Mouse (Mus musculus) kidney, postnatal 0 days (tissue): ENCODE data around the gene Muc13. TPM values are rescaled to one million over a fixed set of nuclear protein-coding genes. Genes with fewer than 3 reads are reported as not detected.

Experiments used
- ATAC-seq: fragments of 200-750 bp; cut with Nextera tagmentation; replicated peaks from 2 replicates; pipeline ENCODE4 v1.8.0; 2017; ENCODE audit warnings: low read depth, moderate number of reproducible peaks, moderate TSS enrichment, moderate library complexity; ENCODE audit not compliant: low FRiP score
- DNase-seq: peaks from one replicate; pipeline ENCODE4 v3.0.0-alpha.2; 2016; ENCODE audit warnings: low spot score
- H3K27ac ChIP-seq: fragments of 300-500 bp; sonication (generic); 2 replicates; pipeline ENCODE4 v1.5.1; 2014; ENCODE audit warnings: mild to moderate bottlenecking
- H3K27me3 ChIP-seq: fragments of 300-500 bp; sonication (generic); 2 replicates; pipeline ENCODE4 v1.6.1; 2014; ENCODE audit warnings: low read length, mixed read lengths; ENCODE audit not compliant: insufficient read depth
- H3K36me3 ChIP-seq: fragments of 300-500 bp; sonication (generic); 2 replicates; pipeline ENCODE4 v1.6.1; 2014; ENCODE audit warnings: low read length, mixed read lengths; ENCODE audit not compliant: insufficient read depth
- H3K4me1 ChIP-seq: fragments of 300-500 bp; sonication (generic); replicated peaks from 2 replicates; pipeline ENCODE4 v1.6.1; 2014; ENCODE audit warnings: antibody characterized with exemption, low read length, mixed read lengths; ENCODE audit not compliant: insufficient read depth
- H3K4me2 ChIP-seq: fragments of 300-500 bp; sonication (generic); 2 replicates; pipeline ENCODE4 v1.6.1; 2014; ENCODE audit warnings: mild to moderate bottlenecking, low read length, moderate library complexity, mixed read lengths
- H3K4me3 ChIP-seq: fragments of 300-500 bp; sonication (generic); replicated peaks from 2 replicates; pipeline ENCODE4 v1.5.1; 2014; ENCODE audit warnings: low read depth, low read length
- H3K9ac ChIP-seq: fragments of 300-500 bp; sonication (generic); 2 replicates; pipeline ENCODE4 v1.6.1; 2014; ENCODE audit warnings: low read depth, low read length
- H3K9me3 ChIP-seq: fragments of 300-500 bp; sonication (generic); replicated peaks from 2 replicates; pipeline ENCODE4 v1.6.1; 2016; ENCODE audit warnings: low read length, inconsistent platforms, mixed read lengths
- CTCF ChIP-seq: IDR thresholded peaks from 2 replicates; pipeline ENCODE4 v1.5.1; 2016; ENCODE audit warnings: antibody characterized with exemption, low read depth, mild to moderate bottlenecking, moderate library complexity
- WGBS: fragments of 180-500 bp; shearing (Covaris S2); extraction: QIAGEN DNeasy Blood & Tissue Kit; methylation state at CpG from one replicate; pipeline ENCODE4 v1.1.7; 2014; 5-methylcytosine and 5-hydroxymethylcytosine counted together
- polyA plus RNA-seq: library from polyadenylated mRNA; unstranded; fragments of >200 nt; fragmentation: Nextera tagmentation; extraction: Ambion mirVana; gene quantifications from 2 replicates; pipeline ENCODE4 v1.2.1, GENCODE M21; 2015

Gene Muc13
- polyA plus RNA-seq, 1 experiment from 2014 or later = not detected

GRCm38 (mm10) chr16:33766309-33766708 is 27.5 kb upstream of the Muc13 start:
- Histone ChIP-seq H3K9ac (no peak overlapping the region), H3K27ac (no peak overlapping the region), H3K9me3 (no peaks in the 10 kb centered on the region), H3K4me3 (no peak overlapping the region), H3K4me2 (no peak overlapping the region), H3K36me3 (0 out of 2 replicates have a peak, but pooled peaks cover 6% of the 10 kb centered on the region), H3K27me3 (no peaks in the 10 kb centered on the region), H3K4me1 (no peaks in the 10 kb centered on the region)
- ATAC-seq (no peak), DNase-seq (no peak)
- no peak for TF ChIP-seq CTCF
- 80% methylated on average over 12 of the region's 12 CpGs for WGBS

- Histone ChIP-seq H3K36me3 (0 out of 2 replicates have a peak, but pooled peaks cover 6% of the 10 kb centered on the region), H3K27me3 (no peaks in the 10 kb centered on the region), H3K4me1 (no peaks in the 10 kb centered on the region), H3K9me3 (no peaks in the 10 kb centered on the region), H3K9ac (no peak overlapping the region), H3K4me3 (no peak overlapping the region), H3K4me2 (no peak overlapping the region), H3K27ac (no peak overlapping the region)
- TF ChIP-seq CTCF = no peak
- ATAC-seq (no peak), DNase-seq (no peak)
- WGBS = 72% methylated on average over 15 of the region's 15 CpGs
These were observed 27.1 kb upstream of the Muc13 start for GRCm38 (mm10) chr16:33766757-33767156.

DNA sequence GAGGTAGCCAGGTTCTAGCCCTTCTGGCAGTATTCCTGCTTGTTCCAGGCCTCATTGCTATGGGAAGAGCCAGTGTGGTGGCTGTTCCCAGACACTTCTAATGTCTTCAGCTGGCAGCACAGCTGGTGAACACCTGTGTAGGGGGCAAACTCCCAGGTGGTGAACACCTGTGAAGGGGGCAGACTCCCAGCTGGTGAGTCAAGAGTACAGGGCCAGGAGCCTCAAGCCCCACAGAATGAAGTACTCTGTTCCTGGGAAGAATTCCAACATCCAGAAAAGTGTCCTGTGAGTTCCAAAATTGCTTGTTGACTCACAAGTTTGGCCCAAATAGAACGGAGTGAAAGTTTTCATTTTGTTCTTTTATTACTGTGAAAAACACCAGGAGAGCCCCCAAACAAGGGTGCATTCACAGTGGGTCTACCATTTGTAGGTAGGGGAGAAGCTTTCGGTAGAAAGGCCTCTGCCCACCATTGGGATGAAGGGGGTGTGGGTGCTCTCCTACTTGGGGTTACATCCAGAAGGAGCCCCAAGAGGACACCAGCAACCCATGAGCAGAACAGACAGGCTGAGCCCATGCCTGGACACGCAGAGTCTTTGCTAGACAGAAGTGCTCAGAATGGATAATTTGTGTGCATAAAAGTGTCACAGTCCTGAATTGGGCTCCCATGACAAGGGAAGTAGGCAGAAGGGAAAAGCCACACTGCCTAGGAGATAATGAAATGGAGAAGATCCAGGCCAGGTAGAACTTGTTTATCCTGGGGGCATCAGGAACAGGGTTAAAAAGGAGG is 25.2 kb upstream of the Muc13 start:
- no peak for TF ChIP-seq CTCF
- H3K9ac ChIP-seq = no peak overlapping the region

DNA sequence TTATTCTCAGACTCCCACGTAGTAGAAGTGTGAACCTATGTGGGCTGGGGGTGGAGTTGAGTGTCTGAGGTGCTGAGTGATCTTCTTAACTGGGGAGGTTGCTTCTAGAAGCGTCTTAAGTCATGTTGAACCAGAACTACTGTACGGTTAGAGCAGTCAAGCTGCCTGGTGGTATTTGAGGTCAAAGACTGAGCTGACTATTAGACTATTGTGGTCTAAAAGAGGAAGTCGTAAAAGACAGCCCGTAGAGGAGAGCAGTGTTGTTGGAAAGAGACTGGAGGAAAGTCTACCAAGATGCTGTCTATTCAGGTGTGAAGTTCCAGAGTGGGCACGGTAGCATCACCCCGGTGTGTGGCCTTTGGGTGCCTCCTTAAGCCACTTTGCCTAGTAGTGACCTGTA is 24.0 kb upstream of the Muc13 start:
- no peaks in the 10 kb centered on the region for H3K9me3 ChIP-seq
- ATAC-seq (no peak), DNase-seq (peak; percentile 34)
- no peak for TF ChIP-seq CTCF
- no peaks in the 10 kb centered on the region for H3K27me3 ChIP-seq
- H3K27ac ChIP-seq = no peak overlapping the region
- no peak overlapping the region for H3K4me2 ChIP-seq
- WGBS = 52% methylated on average over 7 of the region's 7 CpGs
- H3K36me3 ChIP-seq = 0 out of 2 replicates have a peak, but pooled peaks cover 6% of the 10 kb centered on the region
- no peaks in the 10 kb centered on the region for H3K4me1 ChIP-seq
- H3K9ac ChIP-seq = no peak overlapping the region
- H3K4me3 ChIP-seq = no peak overlapping the region

More for the DNA sequence above, 25.2 kb upstream of the Muc13 start:
- H3K27me3 ChIP-seq = no peaks in the 10 kb centered on the region
- ATAC-seq = no peak
- 0 out of 2 replicates have a peak, but pooled peaks cover 6% of the 10 kb centered on the region for H3K36me3 ChIP-seq
- H3K4me3 ChIP-seq = no peak overlapping the region
- no peak overlapping the region for H3K4me2 ChIP-seq
- H3K27ac ChIP-seq = no peak overlapping the region
- 85% methylated on average over 3 of the region's 3 CpGs for WGBS
- H3K9me3 ChIP-seq = no peaks in the 10 kb centered on the region
- DNase-seq = no peak
- H3K4me1 ChIP-seq = no peaks in the 10 kb centered on the region

DNA sequence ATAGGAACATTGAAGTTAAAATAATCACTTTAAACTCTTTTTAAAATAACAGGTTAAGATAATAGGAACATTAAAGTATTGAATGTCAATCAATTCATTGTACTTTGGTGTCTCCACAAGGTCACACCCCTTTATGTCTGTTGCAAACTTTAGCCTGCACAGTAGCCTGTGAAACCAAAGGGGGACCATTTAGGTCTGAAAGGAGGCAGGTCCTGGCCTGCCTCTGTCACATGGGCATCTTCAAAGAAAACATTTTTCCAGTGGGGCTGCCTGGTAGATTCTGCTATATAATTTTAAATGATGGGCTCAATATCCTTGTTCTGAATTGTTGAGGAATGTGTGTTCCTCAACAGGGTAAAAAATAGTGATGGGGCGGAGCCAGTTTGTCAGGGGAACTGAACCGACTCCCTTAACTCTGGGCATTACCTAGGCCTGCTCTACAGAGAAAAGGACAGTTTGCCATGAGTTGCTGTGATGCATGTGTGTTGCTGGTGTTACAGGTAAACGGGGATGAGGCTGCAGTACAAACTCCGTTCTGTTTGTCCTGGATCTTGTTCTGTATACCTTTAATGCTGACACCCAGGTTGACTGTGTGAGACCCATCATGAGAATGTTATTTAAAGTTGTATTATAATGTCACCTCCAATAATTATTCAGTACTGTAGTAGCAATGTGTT is 22.9 kb upstream of the Muc13 start:
- DNase-seq (no peak), ATAC-seq (no peak)
- WGBS = 94% methylated on average over 4 of the region's 4 CpGs
- TF ChIP-seq CTCF = no peak
- Histone ChIP-seq H3K9me3 (no peaks in the 10 kb centered on the region), H3K36me3 (0 out of 2 replicates have a peak, but pooled peaks cover 6% of the 10 kb centered on the region), H3K9ac (no peak overlapping the region), H3K4me2 (no peak overlapping the region), H3K27me3 (no peaks in the 10 kb centered on the region), H3K4me1 (no peaks in the 10 kb centered on the region), H3K27ac (no peak overlapping the region), H3K4me3 (no peak overlapping the region)

DNA sequence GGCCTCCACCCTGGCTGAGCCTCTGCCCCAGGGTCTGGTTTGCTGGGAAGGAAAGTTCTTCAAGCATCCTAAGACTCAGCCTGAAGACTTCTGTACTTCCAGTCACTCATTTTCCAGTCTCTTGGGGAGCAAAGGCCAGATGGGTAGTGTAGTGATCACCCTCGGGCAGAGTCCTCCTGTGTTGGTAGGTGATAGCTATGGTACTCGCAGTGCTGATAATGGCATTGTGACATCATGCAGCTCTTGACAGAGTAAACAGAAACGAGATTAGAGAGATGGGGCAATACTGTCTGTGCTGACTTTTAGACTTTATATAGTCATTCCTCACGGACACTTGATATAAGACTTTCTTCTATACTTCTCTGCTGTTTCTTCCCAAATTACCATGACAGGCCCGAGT is 21.0 kb upstream of the Muc13 start:
- TF ChIP-seq CTCF = no peak
- no peaks in the 10 kb centered on the region for H3K9me3 ChIP-seq
- no peak for ATAC-seq
- 91% methylated on average over 5 of the region's 5 CpGs for WGBS
- no peaks in the 10 kb centered on the region for H3K27me3 ChIP-seq
- H3K9ac ChIP-seq = no peak overlapping the region
- H3K36me3 ChIP-seq = no peaks in the 10 kb centered on the region
- no peaks in the 10 kb centered on the region for H3K4me1 ChIP-seq
- no peak overlapping the region for H3K4me2 ChIP-seq
- DNase-seq = no peak
- H3K27ac ChIP-seq = no peak overlapping the region
- no peak overlapping the region for H3K4me3 ChIP-seq
